In genomic region chr14:105124513-105124912, GRCm38 (mm10) we compare ENCODE assay signal across 22 mouse cellular contexts. TPM values are rescaled to one million over a fixed set of nuclear protein-coding genes. Genes with fewer than 3 reads are reported as not detected.
DNase-seq lines count a peak whose midpoint lies in the region; ATAC-seq and TF ChIP-seq lines count a peak whose summit lies in the region.
"Had no signal": no experiment of that assay in that cellular context is flagged by ENCODE, and none has a peak within 500 bp of the region (broad histone marks: within the 10 kb centered on the region; RNA-seq: fewer than 3 reads in every experiment).

No protein-coding gene starts in this region.

- H3K27me3 ChIP-seq in kidney, adult 2 months (replicated peaks; ENCODE audit: control insufficient read depth, insufficient read depth, low read length): no peaks in the 10 kb centered on the region
- no peaks in the 10 kb centered on the region for H3K27me3 ChIP-seq in kidney, embryonic 15.5 days
- H3K27me3 ChIP-seq in ES-Bruce4 (ENCODE audit: control insufficient read depth, insufficient read depth, low read length, poor library complexity, severe bottlenecking): no peaks in the 10 kb centered on the region
- H3K27me3 ChIP-seq: CH12.LX; embryonic facial prominence, embryonic 13.5 days; forebrain, embryonic 12.5 days; hindbrain, embryonic 13.5 days had no signal

- no peak overlapping the region for H3K4me2 ChIP-seq in kidney, embryonic 15.5 days
- H3K4me2 ChIP-seq: embryonic facial prominence, embryonic 13.5 days; forebrain, embryonic 12.5 days; hindbrain, embryonic 13.5 days had no signal

- no peaks in the 10 kb centered on the region for H3K9me3 ChIP-seq in kidney, embryonic 15.5 days (replicated peaks)
- no peaks in the 10 kb centered on the region for H3K9me3 ChIP-seq in ES-Bruce4 (replicated peaks; ENCODE audit: control insufficient read depth, insufficient read depth, low read length, poor library complexity, severe bottlenecking)
- H3K9me3 ChIP-seq: embryonic facial prominence, embryonic 13.5 days; forebrain, embryonic 12.5 days; heart, embryonic 10.5 days; hindbrain, embryonic 13.5 days had no signal

- DNase-seq in kidney, adult 2 months: peak; percentile 75
- peak; percentile 79 for DNase-seq in kidney, adult 9 months
- peak; percentile 68 to 77 for DNase-seq in kidney, postnatal 36 days
- no peak for DNase-seq in heart, adult 9 months (ENCODE audit: low spot score in 2 of 2)
- no peak for DNase-seq in lung, postnatal 25 days (ENCODE audit: low spot score)
- DNase-seq: adrenal gland, adult 2 months; adrenal gland, postnatal 25 days; cerebellum, adult 18-20 months; cerebellum, adult 9-11 months; cerebellum, postnatal 36 days; forebrain, postnatal 0 days; gastrocnemius, postnatal 36 days; heart, adult 11 months; heart, postnatal 10 days; heart, postnatal 4 days had no signal

- H3K9ac ChIP-seq in kidney, embryonic 15.5 days: no peak overlapping the region
- H3K9ac ChIP-seq in ES-Bruce4 (ENCODE audit: low read depth, poor library complexity, severe bottlenecking): no peak overlapping the region
- H3K9ac ChIP-seq: embryonic facial prominence, embryonic 13.5 days; forebrain, embryonic 12.5 days; forebrain, postnatal 0 days; hindbrain, embryonic 13.5 days had no signal

- no peak for TF ChIP-seq POLR2A in kidney, adult 2 months (IDR thresholded peaks at IDR 0.05; ENCODE audit: low read depth, low read length)
- no peak for TF ChIP-seq POLR2A in ES-Bruce4 (IDR thresholded peaks at IDR 0.05; ENCODE audit: insufficient read depth, low read length)

- H3K27ac ChIP-seq in kidney, adult 2 months (ENCODE audit: insufficient read depth, low read depth, low read length): no peak overlapping the region
- no peak overlapping the region for H3K27ac ChIP-seq in kidney, embryonic 15.5 days
- H3K27ac ChIP-seq in ES-Bruce4 (ENCODE audit: insufficient read depth, low read length): peak overlapping the region; percentile 24; the same call in 1 of the 2 replicates
- H3K27ac ChIP-seq: embryonic facial prominence, embryonic 13.5 days; forebrain, embryonic 12.5 days; heart, embryonic 10.5 days; hindbrain, embryonic 13.5 days had no signal

- no peak for ATAC-seq in kidney, embryonic 15.5 days (replicated peaks; ENCODE audit: low FRiP score)
- ATAC-seq: forebrain, postnatal 0 days had no signal

- 53% methylated on average over 9 of the region's 9 CpGs for WGBS in kidney, adult 2 months
- 90% methylated on average over 9 of the region's 9 CpGs for WGBS in kidney, embryonic 15.5 days

- no peak overlapping the region for H3K4me3 ChIP-seq in kidney, adult 2 months (ENCODE audit: insufficient read depth, low read depth, low read length)
- no peak overlapping the region for H3K4me3 ChIP-seq in kidney, embryonic 15.5 days (replicated peaks)
- H3K4me3 ChIP-seq in ES-Bruce4 (ENCODE audit: low read depth, low read length): no peak overlapping the region
- H3K4me3 ChIP-seq: embryonic facial prominence, embryonic 13.5 days; forebrain, embryonic 12.5 days; heart, embryonic 10.5 days; hindbrain, embryonic 13.5 days had no signal

- no peak for TF ChIP-seq CTCF in kidney, adult 2 months (conservative IDR thresholded peaks at IDR 0.05; ENCODE audit: insufficient read depth, insufficient read length, low read depth, low read length)
- no peak for TF ChIP-seq CTCF in ES-Bruce4 (IDR thresholded peaks at IDR 0.05; ENCODE audit: low read depth, low read length)

- H3K36me3 ChIP-seq in kidney, adult 2 months (ENCODE audit: control insufficient read depth, insufficient read depth, low read length): peaks cover 5% of the 10 kb centered on the region
- peaks cover 62% of the 10 kb centered on the region for H3K36me3 ChIP-seq in kidney, embryonic 15.5 days
- peaks cover 41% of the 10 kb centered on the region for H3K36me3 ChIP-seq in ES-Bruce4 (ENCODE audit: control insufficient read depth, insufficient read depth, low read length, poor library complexity, severe bottlenecking)

- peaks cover 5% of the 10 kb centered on the region; the same call in 1 of the 2 replicates for H3K4me1 ChIP-seq in kidney, adult 2 months (ENCODE audit: control insufficient read depth, insufficient read depth, low read length)
- no peaks in the 10 kb centered on the region for H3K4me1 ChIP-seq in kidney, embryonic 15.5 days
- H3K4me1 ChIP-seq in ES-Bruce4 (ENCODE audit: control insufficient read depth, insufficient read depth, low read length): no peaks in the 10 kb centered on the region
- H3K4me1 ChIP-seq: embryonic facial prominence, embryonic 13.5 days; forebrain, embryonic 12.5 days; heart, embryonic 10.5 days; hindbrain, embryonic 13.5 days had no signal

- no peak for TF ChIP-seq EP300 in ES-Bruce4 (IDR thresholded peaks at IDR 0.05; ENCODE audit: insufficient read depth, low read depth, low read length)

RNA-seq across cellular contexts. Expression of gene Rbm26, which starts 52.6 kb away (rescaled TPM):
- polyA plus RNA-seq in kidney, adult 2 months (2012; rRNA removed): 8.3 and 8.7 TPM in 2 replicates
- polyA plus RNA-seq in kidney, embryonic 15.5 days (2015; fragmentation: Nextera tagmentation; extraction: Ambion mirVana): 34.0 and 34.7 TPM in 2 replicates
- 156 and 173 TPM in 2 replicates for polyA plus RNA-seq in ES-Bruce4 (2011; ENCODE audit: insufficient read depth, insufficient read length, low read depth, missing spikeins)

Comparison
In these comparisons a context has a peak if more than half of its experiments do, and no peak if none do; other contexts are left out.
1. DNase-seq: peak in kidney, adult 2 months (single experiment), kidney, adult 9 months (single experiment) and kidney, postnatal 36 days (2 of 2); none in heart, adult 9 months (0 of 2) and lung, postnatal 25 days (single experiment).